Mouse (Mus musculus): ENCODE data around the gene Hmgcr.
A peak's percentile ranks its signal among the peaks of the same experiment; 100 is the strongest.

Hmgcr gene

DNA sequence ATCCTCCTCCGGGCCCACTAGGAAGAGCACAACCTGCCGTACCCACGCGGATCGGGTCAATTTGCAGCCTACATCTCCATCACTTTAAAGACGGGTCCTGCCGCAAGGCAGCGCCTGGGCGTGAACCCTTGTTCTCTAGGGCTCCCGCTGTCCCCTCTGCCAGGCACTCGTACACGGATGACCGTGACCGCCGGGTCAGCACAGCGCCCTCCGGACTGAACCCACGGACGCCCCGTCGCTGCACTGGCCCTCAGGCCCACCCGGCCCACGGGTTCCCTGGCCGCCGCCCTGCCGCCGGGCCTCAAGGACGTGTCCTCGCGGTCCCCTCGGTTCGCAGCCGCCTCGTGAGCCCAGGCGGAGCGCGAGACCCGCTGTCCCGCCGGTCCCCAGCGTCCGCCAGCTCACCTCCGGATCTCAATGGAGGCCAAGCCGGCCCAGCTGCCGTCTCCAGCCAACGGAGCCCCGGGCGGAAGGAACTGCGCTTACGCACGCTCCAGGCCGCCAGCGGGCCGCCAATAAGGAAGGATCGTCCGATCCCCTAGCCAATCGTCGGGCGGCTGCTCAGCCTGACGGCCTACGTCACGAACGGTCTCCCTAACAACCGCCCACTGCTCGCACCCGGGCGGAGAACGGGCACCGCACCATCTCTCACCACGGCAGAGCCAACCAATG lies at the start of gene Hmgcr:
TSS of gene Hmgcr (minus strand) at position 531 of the 672 bp plus-strand sequence.
- peak; percentile 98 for DNase-seq (ENCODE audit: low spot score in 2 of 2)

DNA sequence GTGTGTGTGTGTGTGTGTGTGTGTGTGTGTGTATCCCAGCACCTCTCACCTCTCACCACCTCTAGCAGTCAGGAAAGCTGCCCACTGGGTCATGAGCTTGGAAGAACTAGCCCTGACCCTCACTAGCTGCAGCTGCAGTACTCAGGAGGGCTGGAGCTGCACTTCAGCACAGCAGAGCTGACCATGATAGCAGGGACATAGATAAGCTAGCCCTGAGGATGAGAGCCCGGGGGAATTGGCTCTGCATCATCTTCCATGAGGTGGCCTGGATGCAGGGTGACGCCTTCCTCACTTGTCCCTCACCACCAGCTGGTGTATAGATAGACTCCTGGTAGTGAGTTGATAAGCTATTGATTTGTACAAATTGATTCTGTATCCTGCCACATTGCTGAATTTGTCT lies 49.3 kb upstream of the Hmgcr start:
- no peak for DNase-seq (ENCODE audit: low spot score in 2 of 2)

DNA sequence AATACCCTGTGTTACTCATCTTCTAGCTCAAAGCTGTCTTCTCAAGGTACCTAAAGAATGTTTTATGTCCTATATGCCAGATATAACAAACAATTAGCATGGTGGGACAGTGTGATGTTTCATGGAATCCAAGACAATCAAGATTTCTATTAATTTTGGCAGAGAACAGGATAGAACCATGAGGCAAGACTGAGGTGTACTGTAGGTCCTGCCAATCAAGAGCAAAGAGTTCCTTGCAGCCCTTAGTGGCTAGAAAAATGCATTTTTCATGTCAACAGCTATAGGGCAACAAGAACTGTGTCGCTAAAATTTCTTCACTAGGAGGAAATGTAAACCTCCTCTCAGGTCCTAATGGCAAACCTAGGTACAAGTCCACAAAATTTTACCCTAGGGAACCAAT lies 47.1 kb upstream of the Hmgcr start:
- DNase-seq (ENCODE audit: low spot score in 2 of 2), result no peak

DNA sequence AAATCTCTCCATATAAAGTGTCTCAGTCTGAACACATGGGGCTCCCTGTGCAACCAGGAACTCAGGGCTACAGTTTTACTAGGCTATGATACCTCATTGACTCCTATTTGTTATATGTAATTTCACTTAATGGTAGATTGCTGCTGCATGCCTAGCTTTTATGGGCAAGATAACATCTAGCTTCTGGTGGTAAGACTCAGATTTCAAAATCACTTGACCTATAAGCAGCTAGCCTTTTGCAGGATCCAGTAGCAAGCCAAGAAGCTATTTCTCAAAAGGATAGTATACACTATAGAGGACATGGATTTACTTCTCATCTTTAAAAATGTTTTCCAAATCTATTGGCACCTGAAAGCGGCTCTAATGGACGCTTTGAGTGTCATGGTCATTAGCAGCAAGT lies 45.6 kb upstream of the Hmgcr start:
- DNase-seq (ENCODE audit: low spot score in 2 of 2), result no peak

DNA sequence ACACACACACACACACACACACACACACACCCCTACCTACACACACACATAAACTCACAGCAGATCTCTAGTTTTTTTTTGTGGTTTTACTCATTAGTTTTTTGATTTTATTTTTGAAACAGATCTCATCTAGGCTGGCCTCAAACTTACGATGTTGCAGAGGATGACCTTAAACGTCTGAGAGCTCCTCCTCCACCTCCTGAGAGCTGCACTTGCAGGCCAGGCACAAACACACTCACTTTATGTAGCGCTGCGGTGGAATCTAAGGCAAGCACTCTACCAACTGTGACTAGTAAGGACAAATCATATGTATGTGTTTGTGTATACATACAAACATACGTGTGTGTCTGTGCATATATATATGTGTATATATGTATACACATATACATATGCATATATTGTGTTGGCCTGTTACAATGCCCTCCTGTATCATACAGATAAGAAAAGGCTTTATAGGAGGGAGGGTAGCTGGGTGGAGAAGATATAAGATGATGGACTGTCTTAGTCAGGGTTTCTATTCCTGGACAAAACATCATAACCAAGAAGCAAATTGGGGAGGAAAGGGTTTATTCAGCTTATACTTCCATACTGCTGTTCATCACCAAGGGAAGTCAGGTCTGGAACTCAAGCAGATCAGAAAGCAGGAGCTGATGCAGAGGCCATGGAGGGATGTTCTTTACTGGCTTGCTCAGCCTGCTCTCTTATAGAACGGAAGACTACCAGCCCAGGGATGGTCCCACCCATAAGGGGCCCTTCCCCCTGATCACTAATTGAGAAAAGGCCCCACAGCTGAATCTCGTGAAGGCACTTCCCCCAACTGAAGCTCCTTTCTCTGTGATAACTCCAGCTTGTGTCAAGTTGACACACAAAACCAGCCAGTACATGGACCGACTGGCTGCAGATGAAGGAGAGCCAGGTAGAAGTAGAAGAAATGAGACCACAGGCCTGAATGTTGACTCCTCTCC lies 38.8 kb upstream of the Hmgcr start:
- no peak for DNase-seq (ENCODE audit: low spot score in 2 of 2)

DNA sequence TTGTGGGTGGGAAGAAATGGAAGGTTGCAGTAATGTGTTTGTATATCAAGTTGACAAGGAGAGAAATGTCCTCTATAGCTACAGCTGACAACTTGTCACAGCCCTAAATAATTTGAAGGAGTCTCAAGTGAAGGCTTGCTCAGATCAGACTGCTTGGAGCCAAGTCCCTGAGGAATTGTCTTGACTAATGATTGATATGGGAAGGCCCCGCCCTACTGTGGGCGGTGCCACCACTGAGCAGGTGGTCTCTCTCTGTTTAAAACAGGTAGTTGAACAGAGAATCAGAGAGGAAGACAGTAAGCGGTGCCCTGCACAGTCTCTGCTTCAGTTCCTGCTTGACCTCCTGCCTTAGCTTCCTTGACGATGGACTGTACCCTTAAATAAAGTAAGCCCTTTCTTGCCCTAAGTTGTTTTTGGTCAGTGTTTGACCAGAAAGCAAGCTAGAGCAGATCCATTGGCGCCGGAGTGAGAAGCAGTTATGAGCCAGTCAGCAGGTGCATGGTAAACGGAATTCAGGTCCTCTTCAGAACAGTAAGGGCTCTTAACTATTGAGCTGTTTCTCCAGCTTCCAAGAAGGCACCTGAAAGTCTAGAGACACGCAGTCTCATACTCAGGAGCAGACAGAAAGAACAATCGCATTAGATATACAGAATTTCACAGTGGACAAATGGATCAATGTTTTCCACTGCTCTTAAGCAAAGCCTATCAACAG lies 32.0 kb upstream of the Hmgcr start:
- DNase-seq (ENCODE audit: low spot score in 2 of 2), result no peak

DNA sequence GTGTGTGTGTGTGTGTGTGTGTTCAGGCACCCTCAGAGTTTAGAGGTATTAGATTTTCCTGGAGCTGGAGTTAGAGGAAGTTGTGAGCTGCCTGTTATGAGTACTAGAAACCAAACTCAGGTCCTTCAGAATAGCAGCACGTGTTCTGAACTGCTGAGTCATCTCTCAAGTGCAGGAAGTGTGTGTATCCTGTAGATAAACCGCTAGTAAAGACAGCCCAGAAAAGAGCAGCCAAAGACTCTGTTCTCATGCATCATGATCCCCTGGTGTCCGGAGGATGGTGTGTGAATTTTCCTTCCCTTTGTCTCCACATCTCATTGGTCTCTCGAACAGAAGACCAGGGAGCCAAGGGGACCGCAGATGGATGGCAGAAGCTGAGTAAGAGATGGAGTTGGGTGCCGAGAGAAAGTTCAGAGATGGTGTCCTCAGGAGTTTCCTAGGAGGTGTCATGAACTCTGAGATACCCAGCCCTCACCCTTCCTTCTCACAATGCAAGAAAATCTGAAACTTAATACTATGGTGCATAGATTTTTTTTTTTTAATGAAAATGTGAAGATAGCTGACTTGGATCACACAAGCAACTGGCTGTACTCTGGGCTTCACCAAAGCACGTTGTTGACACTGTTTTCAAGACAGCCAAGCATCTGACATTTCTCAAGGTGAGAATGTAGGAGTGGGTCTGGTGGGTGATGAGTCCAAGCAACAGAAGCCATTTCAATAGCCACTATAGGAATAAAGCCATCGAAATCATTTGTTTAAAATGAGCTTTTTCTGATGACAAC lies 27.3 kb upstream of the Hmgcr start:
- DNase-seq (ENCODE audit: low spot score in 2 of 2), result peak; percentile 41 to 66

DNA sequence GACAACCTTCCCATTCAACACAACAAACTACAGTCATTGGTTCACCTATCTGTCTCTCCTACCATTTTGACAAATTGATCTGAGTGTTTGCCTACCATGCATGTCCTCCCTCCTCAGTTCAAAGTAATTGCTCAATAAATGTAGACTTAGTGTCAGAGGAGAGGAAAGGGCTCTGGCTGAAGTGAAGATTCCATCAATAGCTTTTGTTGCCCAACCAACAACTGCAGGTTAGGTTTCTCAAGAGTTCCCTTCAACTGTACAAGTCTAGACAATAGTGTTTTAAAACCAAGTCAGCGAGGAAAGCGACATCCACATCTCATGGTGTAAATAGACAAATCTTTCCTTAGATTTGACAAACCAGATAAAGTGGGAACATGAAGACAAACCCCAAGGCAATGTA lies 24.7 kb upstream of the Hmgcr start:
- DNase-seq (ENCODE audit: low spot score in 2 of 2), result no peak

DNA sequence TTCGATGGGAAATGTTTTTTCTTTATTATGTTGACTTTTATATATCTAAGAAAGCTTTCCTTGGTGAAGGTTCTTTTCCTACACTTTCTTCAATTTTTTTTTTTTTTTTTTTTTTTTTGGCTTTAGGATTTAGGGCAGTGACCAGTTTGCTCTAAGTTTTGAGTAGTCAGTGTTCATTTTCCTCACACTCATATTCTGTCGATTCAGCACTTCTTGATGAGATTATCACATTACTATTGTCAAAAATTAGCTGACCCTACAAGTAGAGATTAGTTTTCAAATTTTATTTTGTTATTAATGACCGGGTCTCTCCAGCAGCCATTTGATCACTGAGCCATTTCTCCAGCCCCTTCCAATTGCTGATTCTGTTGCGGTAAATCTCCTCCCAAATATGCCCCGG lies 19.2 kb upstream of the Hmgcr start:
- no peak for DNase-seq (ENCODE audit: low spot score in 2 of 2)

DNA sequence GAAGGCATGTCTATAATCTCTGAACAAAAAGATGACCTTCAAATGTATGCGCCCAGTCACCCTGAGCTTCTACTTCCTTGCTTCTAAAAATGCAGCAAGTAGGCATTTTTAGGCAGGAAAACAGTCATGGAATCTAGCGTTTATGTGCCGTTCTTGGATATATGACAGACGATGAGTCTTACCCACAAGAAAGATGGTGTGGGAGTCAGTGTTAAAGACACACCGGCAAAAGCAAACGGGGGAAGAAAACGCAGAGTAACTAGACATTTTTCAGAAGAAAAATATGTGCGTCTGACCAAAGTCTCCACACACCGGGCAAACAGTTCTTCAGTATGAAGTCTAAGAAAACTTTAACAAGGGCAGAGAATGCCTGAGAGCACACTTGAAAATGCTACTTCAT lies 16.5 kb upstream of the Hmgcr start:
- no peak for DNase-seq (ENCODE audit: low spot score in 2 of 2)

DNA sequence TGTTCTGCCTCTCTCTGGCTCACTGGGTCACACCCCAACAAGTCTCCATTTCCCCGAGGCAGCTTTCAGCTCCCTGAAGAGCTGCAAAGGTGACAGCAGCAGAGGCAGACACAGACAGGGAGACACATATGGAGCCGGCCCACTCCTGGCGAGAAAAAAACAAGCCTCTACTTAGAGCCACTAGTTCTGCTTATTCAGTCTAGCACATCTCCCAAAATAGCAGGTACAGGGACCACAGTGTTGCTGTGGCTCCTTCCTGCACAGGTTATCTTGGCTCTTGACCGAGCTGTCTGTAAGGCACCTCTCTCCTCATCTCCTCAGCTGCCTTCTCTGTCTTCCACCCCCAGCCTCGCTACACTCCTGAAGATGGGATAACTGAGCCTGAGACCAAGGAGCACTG lies 14.0 kb upstream of the Hmgcr start:
- DNase-seq (ENCODE audit: low spot score in 2 of 2), result no peak

DNA sequence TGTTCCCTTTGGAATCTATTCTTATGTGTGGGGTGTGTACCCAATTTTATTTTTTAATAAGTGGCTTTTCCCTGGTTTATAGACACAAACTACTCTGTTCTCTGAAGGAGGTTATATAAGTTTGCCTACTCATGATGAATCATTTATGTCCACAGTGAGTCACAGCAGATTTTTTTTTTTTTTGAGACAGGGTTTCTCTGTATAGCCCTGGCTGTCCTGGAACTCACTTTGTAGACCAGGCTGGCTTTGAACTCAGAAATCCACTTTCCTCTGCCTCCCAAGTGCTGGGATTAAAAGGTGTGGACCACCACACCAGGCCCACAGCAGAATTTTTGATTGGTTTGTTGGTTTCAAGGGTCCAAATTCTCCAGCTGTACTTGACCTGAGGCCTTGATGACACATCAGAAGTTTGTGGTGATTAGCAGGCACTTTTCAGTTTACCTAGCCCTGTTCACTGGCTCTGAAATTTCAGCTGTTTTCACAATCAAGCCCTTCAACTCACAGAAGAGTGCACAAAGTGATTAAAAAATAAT lies 10.4 kb upstream of the Hmgcr start:
- DNase-seq (ENCODE audit: low spot score in 2 of 2), result no peak

DNA sequence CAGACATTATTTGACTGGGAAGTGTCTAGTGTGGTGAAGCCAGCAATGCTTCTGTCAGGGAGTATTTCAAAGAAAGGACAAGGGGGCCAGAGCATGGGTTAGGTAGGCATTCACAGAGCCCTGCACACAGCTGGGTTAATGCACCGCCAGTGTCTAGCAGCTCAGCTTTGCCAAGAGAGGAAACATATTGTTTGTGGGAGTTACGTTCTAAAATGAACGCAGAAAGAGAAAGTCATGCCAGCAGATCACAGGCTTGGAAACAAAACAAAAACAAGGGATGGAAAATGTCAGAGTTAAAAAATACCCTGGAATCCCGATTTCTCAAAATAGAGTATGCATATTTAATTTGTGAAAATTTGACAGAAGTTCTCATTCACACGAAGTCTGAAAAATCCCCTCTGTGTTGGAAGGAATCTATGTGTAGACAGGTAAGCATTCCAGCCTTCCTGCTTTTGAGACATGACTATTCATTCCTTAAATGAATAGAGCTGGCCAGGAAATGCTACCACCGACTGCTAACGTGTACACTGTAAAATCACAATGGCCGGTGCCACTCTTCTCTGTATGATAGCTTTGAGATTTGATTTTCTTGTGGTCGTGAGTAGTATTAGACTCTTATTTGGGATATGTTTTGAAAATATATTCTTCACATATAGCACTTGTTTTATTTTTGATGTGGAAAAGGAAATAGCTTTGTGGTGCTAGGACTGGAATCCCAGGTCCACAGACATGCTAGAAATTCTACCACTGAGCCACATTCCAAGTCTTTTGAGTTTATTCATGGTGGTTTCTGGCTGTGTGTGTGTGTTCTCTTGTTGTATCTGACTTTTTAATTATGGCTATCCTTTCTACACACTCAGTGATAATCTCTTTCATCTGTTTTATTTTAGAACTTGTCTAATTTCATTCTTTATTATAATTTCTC lies 9.7 kb upstream of the Hmgcr start:
- DNase-seq (ENCODE audit: low spot score in 2 of 2), result no peak

DNA sequence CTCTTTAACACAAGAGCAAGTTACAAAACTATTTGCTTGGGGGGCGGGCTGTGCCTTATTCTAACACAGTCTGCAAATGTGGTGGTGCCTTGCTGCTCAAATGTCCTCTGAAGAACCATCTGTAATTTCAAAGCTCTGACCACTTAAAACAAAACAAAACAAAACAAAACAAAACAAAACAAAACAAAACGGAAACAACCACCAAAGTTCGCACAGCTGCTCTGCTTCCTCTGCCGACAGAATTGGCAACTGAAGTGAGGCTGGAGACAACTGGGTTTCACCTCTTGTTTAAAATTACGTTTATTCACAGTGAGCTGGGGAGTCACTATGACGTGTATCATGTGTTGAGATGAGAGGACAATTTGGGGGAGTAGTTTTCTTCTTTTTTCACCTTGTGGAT lies 7.9 kb upstream of the Hmgcr start:
- no peak for DNase-seq (ENCODE audit: low spot score in 2 of 2)

DNA sequence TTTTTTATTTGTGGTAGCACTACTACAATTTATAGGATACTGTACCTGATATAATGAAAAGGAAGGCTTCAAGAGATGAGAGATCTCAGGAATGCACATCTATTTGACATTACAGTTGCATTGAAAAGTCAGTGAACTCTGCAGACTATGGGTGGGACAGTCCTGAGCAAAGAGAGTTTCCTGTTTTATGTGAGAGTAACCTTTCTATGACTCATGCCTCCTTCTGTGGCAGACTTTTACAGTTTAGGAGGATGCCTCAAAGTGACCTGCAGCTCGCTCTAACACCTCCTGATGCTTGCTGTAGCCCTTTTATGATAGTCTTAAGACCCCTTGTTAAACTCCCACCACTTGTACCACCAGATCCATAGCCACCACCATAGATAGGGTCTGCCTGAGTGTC lies 6.3 kb upstream of the Hmgcr start:
- no peak for DNase-seq (ENCODE audit: low spot score in 2 of 2)

DNA sequence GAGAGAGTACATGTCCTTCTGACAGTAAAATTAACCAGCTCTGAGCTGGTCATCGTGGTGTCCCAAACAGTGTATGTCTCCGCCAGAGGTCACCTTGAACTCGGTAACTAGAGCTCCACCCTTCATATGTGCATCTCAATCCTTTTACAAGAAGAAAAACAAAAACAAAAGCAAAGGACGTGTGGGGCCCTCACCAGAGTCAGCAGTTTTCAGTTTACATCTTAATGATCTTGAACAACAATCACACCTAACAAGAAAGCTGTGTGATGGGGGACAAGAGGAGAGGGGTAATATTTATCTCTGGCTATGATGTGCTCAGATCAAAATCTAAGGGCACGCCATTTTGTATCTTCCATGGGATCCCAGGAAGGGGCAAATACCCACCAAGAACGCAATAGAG lies 5.0 kb upstream of the Hmgcr start:
- DNase-seq (ENCODE audit: low spot score in 2 of 2), result no peak

DNA sequence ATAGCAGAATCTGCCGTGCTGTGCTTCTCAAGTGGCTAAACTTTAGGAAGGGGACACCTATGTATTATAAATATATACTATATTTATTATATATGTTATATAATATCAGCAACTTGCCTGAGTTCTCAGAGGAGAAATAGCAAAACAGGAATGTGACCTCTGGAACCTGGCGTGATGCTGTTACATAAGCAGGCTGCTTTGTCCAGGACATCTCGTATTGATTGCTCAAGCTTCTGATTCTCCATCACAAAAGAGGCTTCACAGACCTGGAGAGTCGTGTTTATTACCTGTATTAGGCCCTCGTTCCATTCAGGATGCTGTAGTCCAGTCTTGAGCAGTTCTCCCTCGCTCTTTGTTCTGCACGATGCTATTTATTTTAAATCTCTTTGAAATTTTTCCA lies 3.1 kb upstream of the Hmgcr start:
- DNase-seq (ENCODE audit: low spot score in 2 of 2), result no peak

DNA sequence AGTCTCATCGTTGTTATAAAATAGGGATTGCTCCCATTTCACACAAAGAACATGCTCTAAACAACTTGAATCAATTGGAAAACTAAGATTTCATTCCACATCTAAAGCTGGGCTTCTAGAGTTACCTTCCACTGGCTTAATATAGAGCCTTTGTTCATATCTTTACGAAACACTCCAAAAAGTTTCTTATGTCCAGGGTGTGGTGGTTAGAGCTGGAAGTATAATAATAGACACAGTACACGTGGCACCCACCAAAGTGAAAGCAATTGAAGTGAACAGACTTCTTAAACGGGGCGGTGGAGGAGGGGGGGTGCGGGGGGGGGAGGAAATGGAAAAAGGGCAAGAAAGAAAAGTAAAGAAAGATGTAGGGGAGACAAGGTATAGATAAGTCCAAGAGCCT lies 1.5 kb upstream of the Hmgcr start:
- no peak for DNase-seq (ENCODE audit: low spot score in 2 of 2)

DNA sequence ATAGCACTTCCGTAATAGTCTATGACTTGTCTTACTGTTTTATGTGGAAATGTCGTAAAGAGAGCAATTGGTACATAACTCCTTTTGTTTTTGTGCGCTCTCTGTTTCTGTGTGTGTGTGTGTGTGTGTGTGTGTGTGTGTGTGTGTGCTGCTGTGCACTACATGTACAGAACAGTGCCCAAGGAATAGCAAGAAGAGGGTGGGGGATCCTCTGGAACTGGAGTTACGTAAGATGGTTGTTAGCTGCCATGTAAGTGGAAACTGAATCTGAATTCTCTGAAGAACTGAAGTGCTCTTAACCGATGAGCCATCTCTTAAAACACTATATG lies 1.1 kb upstream of the Hmgcr start:
- DNase-seq (ENCODE audit: low spot score in 2 of 2), result no peak

DNA sequence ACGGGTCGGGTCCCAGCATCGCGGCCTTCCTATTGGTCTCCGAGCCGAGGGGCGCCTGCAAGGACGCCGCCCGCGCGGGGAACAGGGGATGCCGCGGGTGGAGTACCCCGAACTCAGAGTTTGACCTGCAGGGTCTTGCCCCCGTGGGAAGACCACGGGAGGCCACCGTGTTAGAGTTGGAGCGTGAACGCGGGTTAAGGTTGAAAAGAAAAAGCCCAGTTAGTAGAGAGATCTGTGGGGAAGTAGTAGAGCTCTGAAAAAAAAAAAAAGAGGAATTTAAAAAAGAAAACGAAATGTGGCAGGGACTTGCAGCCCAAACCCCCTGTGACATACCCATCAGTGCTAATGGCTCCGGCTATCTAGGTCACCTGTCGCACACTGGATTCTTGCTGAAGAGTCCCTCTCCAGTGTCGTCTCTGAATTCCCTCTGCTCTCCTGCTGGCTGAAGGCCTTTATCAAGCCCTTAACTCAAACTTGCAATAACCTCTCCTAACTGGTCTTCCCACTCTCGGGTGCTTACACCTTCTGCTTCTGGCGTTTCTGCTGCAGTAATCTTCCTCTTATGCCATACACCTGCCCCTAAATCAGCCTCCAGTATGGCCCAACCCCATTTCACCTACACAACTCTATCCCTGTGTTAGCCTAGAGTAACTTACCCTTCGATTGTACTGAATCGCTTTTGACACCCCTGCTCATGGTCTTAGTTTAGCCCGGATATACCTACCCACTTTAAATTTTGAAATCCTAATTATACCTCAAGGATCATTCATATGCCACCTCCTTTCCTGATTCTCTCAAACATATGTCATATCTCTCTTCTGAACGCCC lies 556 bp upstream of the Hmgcr start:
- no peak for DNase-seq (ENCODE audit: low spot score in 2 of 2)

Data from spleen, postnatal 36 days (tissue).